Comparison of ENCODE assay signal across 17 mouse cellular contexts in the genomic region with DNA sequence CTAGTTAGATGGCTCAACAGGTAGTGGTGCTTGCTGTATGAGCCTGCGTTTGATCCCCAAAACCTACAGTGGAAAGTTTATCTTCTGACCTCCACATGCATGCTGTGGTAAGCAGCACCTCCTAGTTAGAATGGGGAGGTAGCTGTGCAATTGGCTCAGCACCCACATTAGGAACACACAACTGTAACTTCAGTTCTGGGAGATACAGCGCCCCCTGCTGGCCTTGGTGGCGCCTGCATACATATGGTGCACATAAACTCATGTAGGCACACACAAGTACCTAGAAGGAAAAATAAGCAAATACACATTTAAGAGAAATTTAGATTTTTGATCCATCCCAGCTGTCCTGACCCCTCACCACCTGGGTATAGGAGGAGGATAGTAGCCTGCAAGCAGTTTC. TPM values are rescaled to one million over a fixed set of nuclear protein-coding genes. Genes with fewer than 3 reads are reported as not detected.
DNase-seq lines count a peak whose midpoint lies in the region; ATAC-seq and TF ChIP-seq lines count a peak whose summit lies in the region.
"Had no signal": no experiment of that assay in that cellular context is flagged by ENCODE, and none has a peak within 500 bp of the region (broad histone marks: within the 10 kb centered on the region; RNA-seq: fewer than 3 reads in every experiment).

No protein-coding gene starts in this region.

- no peak for ATAC-seq in kidney, postnatal 0 days (replicated peaks; ENCODE audit: low FRiP score, low read depth)

- no peak overlapping the region for H3K4me3 ChIP-seq in cerebellum, adult 2 months (replicated peaks; ENCODE audit: insufficient read depth, low read depth, low read length)
- no peak overlapping the region for H3K4me3 ChIP-seq in kidney, postnatal 0 days (replicated peaks; ENCODE audit: low read depth, low read length)
- H3K4me3 ChIP-seq in testis, adult 2 months (ENCODE audit: control insufficient read depth, low read depth, low read length) = peak overlapping the region; percentile 84
- H3K4me3 ChIP-seq: heart, embryonic 15.5 days; hindbrain, embryonic 13.5 days; limb, embryonic 13.5 days; stomach, embryonic 15.5 days had no signal

- TF ChIP-seq POLR2A in cerebellum, adult 2 months (IDR thresholded peaks at IDR 0.05; ENCODE audit: borderline replicate concordance, insufficient read depth, low read length) = no peak
- no peak for TF ChIP-seq POLR2A in testis, adult 2 months (IDR thresholded peaks at IDR 0.05; ENCODE audit: control insufficient read depth, low read depth, low read length)

- no peaks in the 10 kb centered on the region for H3K9me3 ChIP-seq in kidney, postnatal 0 days (replicated peaks; ENCODE audit: low read length)
- H3K9me3 ChIP-seq: heart, embryonic 15.5 days; hindbrain, embryonic 13.5 days; limb, embryonic 13.5 days; stomach, embryonic 15.5 days had no signal

- DNase-seq in cerebellum, adult 2 months = no peak
- no peak for DNase-seq in cerebellum, adult 11 months
- no peak for DNase-seq in kidney, postnatal 0 days (ENCODE audit: low spot score)
- no peak for DNase-seq in kidney, adult 18-20 months
- no peak for DNase-seq in testis, postnatal 10 days (ENCODE audit: low spot score)
- DNase-seq in ovary, postnatal 14 days (ENCODE audit: low spot score) = no peak
- DNase-seq in kidney, adult 8-10 months = no peak
- DNase-seq: cerebellum, adult 18-20 months; lung, postnatal 14 days; retina, postnatal 1 day; spleen, adult 18-20 months; thymus, postnatal 25 days had no signal

- no peak overlapping the region for H3K9ac ChIP-seq in kidney, postnatal 0 days (ENCODE audit: low read depth, low read length)
- H3K9ac ChIP-seq: heart, embryonic 15.5 days; hindbrain, embryonic 13.5 days; limb, embryonic 13.5 days; stomach, embryonic 15.5 days had no signal

- 72% methylated on average over 3 of the region's 3 CpGs for WGBS in cerebellum, adult 2 months
- WGBS in kidney, postnatal 0 days = 86% methylated on average over 3 of the region's 3 CpGs

- no peak overlapping the region for H3K27ac ChIP-seq in cerebellum, adult 2 months (ENCODE audit: insufficient read depth, low read length)
- H3K27ac ChIP-seq in kidney, postnatal 0 days = no peak overlapping the region
- H3K27ac ChIP-seq in testis, adult 2 months (ENCODE audit: control insufficient read depth, insufficient read depth, low read depth, low read length) = no peak overlapping the region
- H3K27ac ChIP-seq: heart, embryonic 15.5 days; hindbrain, embryonic 13.5 days; limb, embryonic 13.5 days; stomach, embryonic 15.5 days had no signal

- no peak overlapping the region for H3K4me2 ChIP-seq in kidney, postnatal 0 days (ENCODE audit: low read length)
- H3K4me2 ChIP-seq: heart, embryonic 15.5 days; hindbrain, embryonic 13.5 days; limb, embryonic 13.5 days; stomach, embryonic 15.5 days had no signal

- no peaks in the 10 kb centered on the region for H3K27me3 ChIP-seq in cerebellum, adult 2 months (ENCODE audit: control insufficient read depth, insufficient read depth, low read length)
- no peaks in the 10 kb centered on the region for H3K27me3 ChIP-seq in kidney, postnatal 0 days (ENCODE audit: insufficient read depth, low read length)
- H3K27me3 ChIP-seq in testis, adult 2 months (ENCODE audit: control insufficient read depth, insufficient read depth, low read length) = no peaks in the 10 kb centered on the region
- H3K27me3 ChIP-seq: heart, embryonic 15.5 days; limb, embryonic 13.5 days; stomach, embryonic 15.5 days had no signal

- no peaks in the 10 kb centered on the region for H3K36me3 ChIP-seq in kidney, postnatal 0 days (ENCODE audit: insufficient read depth, low read length)
- H3K36me3 ChIP-seq in testis, adult 2 months (ENCODE audit: control insufficient read depth, insufficient read depth, low read length) = no peaks in the 10 kb centered on the region
- H3K36me3 ChIP-seq: heart, embryonic 15.5 days; hindbrain, embryonic 13.5 days; limb, embryonic 13.5 days; stomach, embryonic 15.5 days had no signal

- peak; percentile 23; the same call in 1 of the 2 replicates for TF ChIP-seq CTCF in cerebellum, adult 2 months (IDR thresholded peaks at IDR 0.05; ENCODE audit: borderline replicate concordance, insufficient read depth, low read depth, low read length)
- TF ChIP-seq CTCF in kidney, postnatal 0 days (IDR thresholded peaks at IDR 0.05; ENCODE audit: low read depth) = peak; percentile 34; the same call in 1 of the 2 replicates
- TF ChIP-seq CTCF in testis, adult 2 months (IDR thresholded peaks at IDR 0.05; ENCODE audit: control insufficient read depth, insufficient read depth, insufficient replicate concordance, low read depth, low read length) = peak; percentile 75; the same call in 1 of the 2 replicates

- H3K4me1 ChIP-seq in cerebellum, adult 2 months (ENCODE audit: control insufficient read depth, insufficient read depth, low read length) = peaks cover 12% of the 10 kb centered on the region
- H3K4me1 ChIP-seq in kidney, postnatal 0 days (replicated peaks; ENCODE audit: insufficient read depth, low read length) = no peaks in the 10 kb centered on the region
- peaks cover 5% of the 10 kb centered on the region; the same call in 1 of the 2 replicates for H3K4me1 ChIP-seq in testis, adult 2 months (ENCODE audit: control insufficient read depth, insufficient read depth, low read length)
- H3K4me1 ChIP-seq: stomach, embryonic 15.5 days had no signal

RNA-seq across cellular contexts. Expression of gene Pop5, which starts 13.2 kb away (rescaled TPM):
- polyA plus RNA-seq in cerebellum, adult 2 months (2012; rRNA removed) = 168 and 177 TPM in 2 replicates
- 160 and 161 TPM in 2 replicates for polyA plus RNA-seq in kidney, postnatal 0 days (2015; fragmentation: Nextera tagmentation; extraction: Ambion mirVana)
- 15.5 and 16.2 TPM in 2 replicates for polyA plus RNA-seq in testis, adult 2 months (2012; rRNA removed)

RNA-seq across cellular contexts. Expression of gene Cabp1, which starts 28.3 kb away (rescaled TPM):
- 278 and 294 TPM in 2 replicates for polyA plus RNA-seq in cerebellum, adult 2 months (2012; rRNA removed)
- polyA plus RNA-seq in kidney, postnatal 0 days (2015; fragmentation: Nextera tagmentation; extraction: Ambion mirVana) = 0.87 and 1.2 TPM in 2 replicates
- 7.2 and 9.1 TPM in 2 replicates for polyA plus RNA-seq in testis, adult 2 months (2012; rRNA removed)

RNA-seq across cellular contexts. Expression of gene Rnf10, which starts 50.2 kb away (rescaled TPM):
- 141 and 151 TPM in 2 replicates for polyA plus RNA-seq in cerebellum, adult 2 months (2012; rRNA removed)
- 120 and 124 TPM in 2 replicates for polyA plus RNA-seq in kidney, postnatal 0 days (2015; fragmentation: Nextera tagmentation; extraction: Ambion mirVana)
- polyA plus RNA-seq in testis, adult 2 months (2012; rRNA removed) = 240 and 247 TPM in 2 replicates

RNA-seq across cellular contexts. Expression of gene Coq5, which starts 57.0 kb away (rescaled TPM):
- 39.5 and 39.8 TPM in 2 replicates for polyA plus RNA-seq in cerebellum, adult 2 months (2012; rRNA removed)
- 44.7 and 46.6 TPM in 2 replicates for polyA plus RNA-seq in kidney, postnatal 0 days (2015; fragmentation: Nextera tagmentation; extraction: Ambion mirVana)
- polyA plus RNA-seq in testis, adult 2 months (2012; rRNA removed) = 12.2 and 14.0 TPM in 2 replicates

Comparison
In these comparisons a context has a peak if more than half of its experiments do, and no peak if none do; other contexts are left out.
1. CTCF ChIP-seq: peak in every context shown above with its lines; median percentile 75 in testis, adult 2 months; 34 in kidney, postnatal 0 days; 23 in cerebellum, adult 2 months.
2. RNA of gene Cabp1, which starts 28.3 kb away (polyA plus RNA-seq): 278 to 294 TPM in cerebellum, adult 2 months; 7.2 to 9.1 TPM in testis, adult 2 months and 0.87 to 1.2 TPM in kidney, postnatal 0 days; every median in the first group is over 10 times any median in the second.